In the genomic region with DNA sequence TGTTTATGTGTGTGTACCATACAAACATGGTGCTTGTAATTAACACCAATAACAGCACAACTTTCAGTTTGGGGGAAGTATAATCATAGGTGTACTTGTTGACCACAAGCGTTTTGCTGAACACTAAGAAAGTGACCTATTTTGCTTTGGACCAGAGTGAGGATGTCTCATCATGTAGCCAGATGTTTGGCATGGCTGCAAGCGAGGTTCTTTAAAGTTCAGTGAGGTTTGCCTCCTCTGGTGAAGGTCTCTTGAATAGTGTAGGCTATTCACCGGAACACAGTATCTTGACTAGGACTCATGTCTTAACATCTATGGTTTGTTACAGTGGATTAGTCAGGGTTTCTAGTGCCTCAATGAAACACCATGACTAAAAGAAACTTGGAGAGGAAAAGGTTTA, we compare ENCODE assay signal across 15 mouse cellular contexts.
"Had no signal": no experiment of that assay in that cellular context is flagged by ENCODE, and none has a peak within 500 bp of the region (broad histone marks: within the 10 kb centered on the region; RNA-seq: fewer than 3 reads in every experiment).

No protein-coding gene starts in this region.

- ATAC-seq: midbrain, embryonic 13.5 days had no signal

- H3K9ac ChIP-seq: limb, embryonic 12.5 days; liver, embryonic 14.5 days; midbrain, embryonic 13.5 days; neural tube, embryonic 12.5 days; stomach, embryonic 15.5 days had no signal

- H3K36me3 ChIP-seq: limb, embryonic 12.5 days; midbrain, embryonic 13.5 days; neural tube, embryonic 12.5 days; stomach, embryonic 15.5 days had no signal

- H3K4me2 ChIP-seq: limb, embryonic 12.5 days; midbrain, embryonic 13.5 days; neural tube, embryonic 12.5 days; stomach, embryonic 15.5 days had no signal

- H3K9me3 ChIP-seq: limb, embryonic 12.5 days; midbrain, embryonic 13.5 days; neural tube, embryonic 12.5 days; stomach, embryonic 15.5 days had no signal

- H3K27me3 ChIP-seq: limb, embryonic 12.5 days; midbrain, embryonic 13.5 days; neural tube, embryonic 12.5 days; stomach, embryonic 15.5 days had no signal

- H3K4me3 ChIP-seq: limb, embryonic 12.5 days; midbrain, embryonic 13.5 days; myocyte; neural tube, embryonic 12.5 days; stomach, embryonic 15.5 days had no signal

- H3K27ac ChIP-seq: kidney, postnatal 0 days; limb, embryonic 12.5 days; liver, embryonic 14.5 days; midbrain, embryonic 13.5 days; neural tube, embryonic 12.5 days; stomach, embryonic 15.5 days had no signal

- H3K4me1 ChIP-seq: limb, embryonic 12.5 days; neural tube, embryonic 12.5 days; stomach, embryonic 15.5 days had no signal

- DNase-seq: kidney, postnatal 36 days; layer of hippocampus, adult 9-11 months; layer of hippocampus, postnatal 36 days; lung, adult 18-20 months; retina, postnatal 1 day; right cerebral cortex, postnatal 4 days; thymus, adult 2 months; thymus, postnatal 25 days had no signal
